Mouse (Mus musculus): Measurements from ENCODE around the gene Mybphl. TPM values are rescaled to one million over a fixed set of nuclear protein-coding genes. Genes with fewer than 3 reads are reported as not detected.
A peak's percentile ranks its signal among the peaks of the same experiment; 100 is the strongest.

Mybphl gene
- polyA plus RNA-seq, 1 experiment from 2014 or later: not detected

DNA sequence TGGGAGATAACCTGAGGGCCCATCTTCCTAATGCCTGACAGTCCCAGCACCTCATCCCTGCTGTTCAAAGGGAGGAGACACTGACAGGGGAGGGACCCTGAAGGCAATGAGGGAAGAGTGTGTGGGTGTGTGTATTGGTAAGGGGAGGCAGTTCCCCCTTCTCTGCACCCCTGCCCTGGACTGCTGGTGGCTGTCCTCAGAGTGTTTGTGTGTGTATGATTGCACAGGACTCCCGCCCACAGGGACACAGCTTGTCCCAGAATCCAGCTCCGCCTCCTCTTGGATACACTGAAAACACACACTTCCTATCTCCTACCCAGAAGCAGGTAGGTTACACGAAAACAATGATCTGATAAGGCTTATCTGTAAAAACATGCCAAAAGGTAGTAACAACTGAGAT lies 9.5 kb upstream of the Mybphl start:
- no peak overlapping the region for H3K27ac ChIP-seq
- H3K4me3 ChIP-seq (ENCODE audit: inconsistent target): no peak overlapping the region
- no peaks in the 10 kb centered on the region for H3K79me2 ChIP-seq (ENCODE audit: inconsistent target)
- H3K36me3 ChIP-seq (ENCODE audit: inconsistent target): no peaks in the 10 kb centered on the region
- 93% methylated on average over 3 of the region's 3 CpGs for WGBS (ENCODE audit: missing documents)

DNA sequence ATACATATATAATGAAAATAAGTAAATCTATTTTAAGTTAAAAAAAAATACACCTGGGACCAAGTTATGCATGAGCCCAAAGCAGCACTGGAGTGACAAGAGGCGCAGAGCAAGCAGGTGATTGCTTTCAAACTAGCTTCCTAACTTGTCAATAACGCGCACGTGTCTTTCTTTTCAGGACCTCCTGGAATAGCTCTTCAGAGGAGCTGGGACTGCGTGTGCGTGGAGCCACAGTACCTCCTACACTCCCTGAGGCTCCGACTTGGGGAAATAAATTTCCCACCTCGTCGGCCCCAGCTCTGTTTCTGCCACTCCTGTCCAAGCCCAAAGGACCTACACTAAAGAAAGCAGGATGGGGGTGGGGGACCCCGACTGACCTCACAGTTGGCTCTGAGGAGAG lies 7.7 kb upstream of the Mybphl start:
- H3K79me2 ChIP-seq (ENCODE audit: inconsistent target): no peaks in the 10 kb centered on the region
- 96% methylated on average over 10 of the region's 10 CpGs for WGBS (ENCODE audit: missing documents)
- no peak overlapping the region for H3K4me3 ChIP-seq (ENCODE audit: inconsistent target)
- H3K36me3 ChIP-seq (ENCODE audit: inconsistent target): no peaks in the 10 kb centered on the region
- H3K27ac ChIP-seq: no peak overlapping the region

DNA sequence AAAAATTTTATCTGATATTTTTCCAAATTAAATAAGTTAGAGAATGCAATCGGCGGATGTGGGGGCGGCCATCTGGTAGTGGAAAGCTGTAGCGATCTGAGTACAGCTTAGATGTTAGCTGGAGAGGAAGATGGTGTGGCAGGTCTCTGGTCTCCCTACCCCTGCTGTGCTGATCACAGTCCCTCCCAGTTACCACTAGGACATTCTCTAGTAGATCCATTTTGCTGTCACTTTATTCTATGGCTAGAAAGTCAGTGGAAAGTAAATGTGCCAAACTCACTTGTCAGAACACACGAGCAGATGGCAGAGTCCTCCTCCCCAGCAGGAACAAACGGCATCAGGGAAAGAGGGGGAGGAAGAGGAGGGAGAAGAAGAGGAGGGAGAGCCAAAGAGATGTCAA lies 6.3 kb upstream of the Mybphl start:
- H3K36me3 ChIP-seq (ENCODE audit: inconsistent target): no peaks in the 10 kb centered on the region

DNA sequence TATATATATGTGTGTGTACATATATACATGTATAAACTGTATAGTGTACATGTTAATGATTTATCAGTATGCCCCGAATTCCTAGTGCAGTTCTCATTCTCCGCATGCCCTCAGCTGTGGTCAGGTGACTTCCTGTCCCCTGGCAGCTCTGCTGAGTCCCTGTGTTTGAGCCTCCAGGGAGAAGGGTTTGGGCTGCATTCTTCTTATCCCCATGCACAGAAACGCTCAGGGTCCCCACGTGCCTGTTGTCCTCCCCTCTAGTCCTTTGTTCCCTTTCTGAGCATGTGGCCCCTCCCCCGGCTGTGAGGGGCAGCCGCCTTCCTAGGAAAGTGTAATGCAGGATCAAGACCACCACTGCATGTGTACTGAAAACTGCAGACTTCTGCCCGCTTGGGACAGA lies 3.8 kb upstream of the Mybphl start:
- WGBS (ENCODE audit: missing documents): 30% methylated on average over 7 of the region's 7 CpGs
- Histone ChIP-seq H3K36me3 (ENCODE audit: inconsistent target) (no peaks in the 10 kb centered on the region), H3K27ac (no peak overlapping the region), H3K4me3 (ENCODE audit: inconsistent target) (no peak overlapping the region), H3K79me2 (ENCODE audit: inconsistent target) (no peaks in the 10 kb centered on the region)

More for the DNA sequence above, 6.3 kb upstream of the Mybphl start:
- no peak overlapping the region for H3K4me3 ChIP-seq (ENCODE audit: inconsistent target)
- 92% methylated on average over 6 of the region's 6 CpGs for WGBS (ENCODE audit: missing documents)
- H3K27ac ChIP-seq: no peak overlapping the region
- no peaks in the 10 kb centered on the region for H3K79me2 ChIP-seq (ENCODE audit: inconsistent target)

DNA sequence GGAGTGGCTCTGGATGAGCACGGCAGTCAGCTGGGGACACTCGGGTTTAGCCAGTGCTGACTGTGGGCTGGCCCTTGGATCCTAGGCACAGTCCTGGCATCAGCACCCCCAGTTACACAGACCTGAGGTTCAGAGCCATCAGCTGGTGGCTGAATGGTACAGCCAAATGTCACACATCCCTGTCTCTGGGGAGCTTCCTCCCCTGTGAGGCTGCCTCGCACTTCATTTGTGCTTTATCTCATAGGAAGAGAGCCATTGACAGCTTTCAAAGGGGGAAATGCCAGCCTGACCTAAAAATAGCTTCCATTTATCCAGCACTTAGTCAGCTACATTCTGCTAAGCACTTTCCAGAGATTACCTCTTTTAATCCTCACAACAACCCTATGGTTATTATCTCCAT lies 1.1 kb upstream of the Mybphl start:
- Histone ChIP-seq H3K4me3 (ENCODE audit: inconsistent target) (no peak overlapping the region), H3K36me3 (ENCODE audit: inconsistent target) (no peaks in the 10 kb centered on the region), H3K27ac (no peak overlapping the region), H3K79me2 (ENCODE audit: inconsistent target) (no peaks in the 10 kb centered on the region)
- 60% methylated on average over 3 of the region's 3 CpGs for WGBS (ENCODE audit: missing documents)

DNA sequence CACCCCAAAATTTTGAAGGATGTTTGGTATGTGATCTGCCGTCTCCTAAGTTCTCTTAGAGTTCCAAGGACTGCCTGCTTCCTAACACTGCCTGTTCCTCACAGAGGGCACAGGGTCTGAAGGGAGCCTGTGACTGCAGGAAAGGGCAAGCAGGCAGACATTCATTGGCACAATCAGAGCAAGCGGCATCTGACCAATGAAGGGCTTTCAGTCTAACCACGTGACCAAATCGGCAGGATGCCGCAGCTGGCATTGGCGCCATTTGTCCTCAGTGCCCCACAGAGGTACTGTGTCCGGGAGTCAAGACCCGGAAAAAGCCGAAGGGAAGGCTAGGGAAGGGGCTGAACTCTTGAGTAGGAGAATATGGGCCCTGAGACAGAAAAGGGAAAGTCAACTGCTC lies 2.5 kb downstream of the Mybphl start:
- WGBS (ENCODE audit: missing documents): 67% methylated on average over 9 of the region's 9 CpGs

DNA sequence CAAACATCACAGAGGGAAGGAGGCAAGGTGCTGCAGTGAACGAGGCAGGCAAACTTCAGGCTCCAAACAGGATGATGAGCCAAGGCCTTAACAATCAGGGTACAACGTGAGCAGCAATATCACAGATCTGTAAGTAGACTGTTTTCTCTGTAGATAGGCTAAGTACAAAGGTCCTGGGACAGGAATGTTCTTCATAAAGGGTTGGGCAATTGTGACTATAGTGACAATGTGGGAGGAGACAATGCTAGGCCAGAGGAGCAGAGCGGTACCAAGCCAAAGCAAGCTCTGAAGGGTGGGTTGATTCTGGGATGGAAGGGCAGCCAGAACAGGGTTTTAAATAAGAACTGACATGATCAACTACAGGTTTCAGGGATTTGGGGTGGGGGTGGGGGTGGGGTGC lies 3.1 kb downstream of the Mybphl start:
- H3K4me3 ChIP-seq (ENCODE audit: inconsistent target): no peak overlapping the region
- H3K79me2 ChIP-seq (ENCODE audit: inconsistent target): no peaks in the 10 kb centered on the region
- 92% methylated on average over 3 of the region's 3 CpGs for WGBS (ENCODE audit: missing documents)
- H3K27ac ChIP-seq: no peak overlapping the region
- H3K36me3 ChIP-seq (ENCODE audit: inconsistent target): no peaks in the 10 kb centered on the region

More for the DNA sequence above, 2.5 kb downstream of the Mybphl start:
- no peaks in the 10 kb centered on the region for H3K36me3 ChIP-seq (ENCODE audit: inconsistent target)
- no peaks in the 10 kb centered on the region for H3K79me2 ChIP-seq (ENCODE audit: inconsistent target)
- H3K4me3 ChIP-seq (ENCODE audit: inconsistent target): no peak overlapping the region
- no peak overlapping the region for H3K27ac ChIP-seq

DNA sequence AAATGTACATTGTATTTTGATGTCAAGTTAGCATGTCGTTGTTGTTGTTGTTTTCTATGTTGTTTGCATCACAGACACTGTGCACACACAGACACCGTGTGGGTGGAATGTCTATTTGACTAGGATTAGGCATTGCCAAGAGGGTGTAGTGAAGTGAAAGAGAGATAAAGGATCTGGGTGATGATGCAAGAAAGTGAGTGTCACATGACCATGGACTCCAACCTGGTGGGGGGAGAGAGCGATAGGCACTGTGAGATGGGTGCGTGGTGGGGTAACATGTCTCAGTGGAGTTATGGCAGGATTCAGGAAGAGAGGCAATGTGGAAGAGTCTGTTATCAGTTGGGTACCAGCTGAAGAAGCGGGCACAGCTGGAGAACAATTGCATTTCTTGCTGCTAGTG lies 4.0 kb downstream of the Mybphl start:
- Histone ChIP-seq H3K4me3 (ENCODE audit: inconsistent target) (no peak overlapping the region), H3K79me2 (ENCODE audit: inconsistent target) (no peaks in the 10 kb centered on the region), H3K27ac (no peak overlapping the region), H3K36me3 (ENCODE audit: inconsistent target) (no peaks in the 10 kb centered on the region)
- 71% methylated on average over 5 of the region's 5 CpGs for WGBS (ENCODE audit: missing documents)

DNA sequence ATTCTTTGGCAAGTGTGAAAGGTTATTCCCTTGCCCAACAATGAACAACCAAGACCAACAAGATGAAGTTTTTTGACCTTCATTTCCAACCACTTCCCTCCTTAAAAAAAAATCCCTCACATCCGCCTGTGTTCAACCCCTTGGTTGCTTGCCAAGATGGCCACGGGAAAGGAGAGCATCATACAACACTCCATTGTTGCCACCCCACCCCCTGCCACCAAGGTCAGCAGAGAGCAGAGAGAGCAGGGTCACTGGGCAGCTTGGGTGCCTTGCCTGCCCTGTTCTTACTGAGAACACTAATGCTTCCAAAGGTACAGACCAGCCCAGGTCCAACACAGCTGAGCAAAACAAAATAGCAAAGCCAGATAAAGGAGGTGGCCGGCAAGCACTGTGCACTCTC lies 7.6 kb downstream of the Mybphl start:
- Histone ChIP-seq H3K36me3 (ENCODE audit: inconsistent target) (no peaks in the 10 kb centered on the region), H3K4me3 (ENCODE audit: inconsistent target) (no peak overlapping the region), H3K27ac (no peak overlapping the region), H3K79me2 (ENCODE audit: inconsistent target) (no peaks in the 10 kb centered on the region)
- 33% methylated on average over 3 of the region's 3 CpGs for WGBS (ENCODE audit: missing documents)

DNA sequence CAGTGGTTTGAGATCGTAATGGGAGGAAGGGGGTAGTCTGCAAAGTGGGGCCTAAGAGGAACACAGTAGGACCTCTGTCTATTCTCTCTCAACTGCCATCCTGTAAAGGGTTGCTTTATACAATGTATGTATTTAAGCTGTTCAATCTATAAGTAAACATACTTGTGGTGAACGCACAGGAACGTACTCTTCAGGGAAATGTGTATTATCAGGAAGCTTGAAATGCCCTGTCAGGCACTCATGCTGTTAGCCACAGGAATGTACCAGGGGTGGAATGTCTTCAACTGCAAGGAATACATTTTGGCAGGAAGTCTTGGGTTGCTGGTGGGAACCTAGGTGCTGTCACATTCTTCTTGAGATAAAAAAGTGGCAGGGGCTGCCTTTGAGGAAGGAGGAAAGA lies 8.0 kb downstream of the Mybphl start:
- H3K36me3 ChIP-seq (ENCODE audit: inconsistent target): no peaks in the 10 kb centered on the region
- WGBS (ENCODE audit: missing documents): 67% methylated on average over 3 of the region's 3 CpGs

DNA sequence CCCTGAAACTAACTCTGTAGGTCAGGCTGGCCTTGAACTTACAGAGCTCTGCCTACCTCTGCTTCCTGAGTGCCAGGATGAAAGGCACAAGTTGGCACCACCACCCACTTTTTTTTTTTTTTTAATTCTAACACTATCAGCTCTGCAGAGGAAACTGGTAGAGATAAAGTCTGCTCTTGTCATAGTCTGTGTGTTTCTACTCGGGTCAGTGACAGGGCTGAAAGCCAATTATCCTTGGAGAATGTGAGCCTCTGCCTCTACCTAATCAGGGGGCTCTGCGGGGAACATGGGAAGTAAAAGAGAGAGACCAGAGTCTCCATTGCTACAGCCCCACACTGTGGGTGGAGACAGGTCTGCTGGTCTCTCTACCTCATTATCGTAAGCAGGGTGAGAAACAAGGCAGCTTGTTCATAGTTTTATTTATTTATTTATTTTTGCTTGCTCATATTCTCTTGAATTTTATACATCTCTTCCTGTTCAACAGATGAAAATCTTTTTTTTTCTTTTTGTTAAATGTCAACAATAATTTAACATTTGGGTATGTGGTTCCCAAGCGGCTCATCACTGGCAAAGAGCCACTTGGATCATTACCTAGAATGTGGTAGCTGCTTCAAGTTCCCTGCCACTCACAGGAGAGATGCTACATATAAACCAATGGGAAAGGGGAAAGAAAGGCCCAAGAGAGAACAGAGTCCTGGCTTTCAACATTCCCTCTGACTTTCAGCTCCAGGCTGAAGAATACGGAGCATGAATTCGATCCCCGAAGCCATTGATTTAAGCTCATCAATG lies 14.4 kb downstream of the Mybphl start:
- no peaks in the 10 kb centered on the region for H3K36me3 ChIP-seq (ENCODE audit: inconsistent target)

More for the DNA sequence above, 8.0 kb downstream of the Mybphl start:
- no peak overlapping the region for H3K4me3 ChIP-seq (ENCODE audit: inconsistent target)
- H3K27ac ChIP-seq: no peak overlapping the region
- H3K79me2 ChIP-seq (ENCODE audit: inconsistent target): no peaks in the 10 kb centered on the region

DNA sequence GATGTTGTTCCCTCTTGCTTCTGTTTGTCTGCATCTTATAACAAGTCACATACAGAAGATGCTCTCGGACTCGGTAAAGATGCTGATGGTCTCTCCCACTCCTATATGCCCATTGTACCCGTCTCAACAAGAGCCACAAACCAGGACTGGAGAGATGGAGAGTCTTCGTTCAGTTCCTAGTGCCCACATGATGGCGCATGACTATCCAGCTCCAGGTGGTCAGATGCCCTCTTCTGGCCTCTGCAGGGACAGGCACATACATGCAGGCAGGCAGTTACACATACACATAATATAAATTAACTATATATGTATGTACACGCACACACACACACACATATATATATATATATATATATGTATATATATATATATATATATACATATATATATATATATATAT lies 16.0 kb downstream of the Mybphl start:
- Histone ChIP-seq H3K27ac (no peak overlapping the region), H3K4me3 (ENCODE audit: inconsistent target) (no peak overlapping the region), H3K79me2 (ENCODE audit: inconsistent target) (no peaks in the 10 kb centered on the region), H3K36me3 (ENCODE audit: inconsistent target) (no peaks in the 10 kb centered on the region)
- 88% methylated on average over 5 of the region's 6 CpGs for WGBS (ENCODE audit: missing documents)

More for the DNA sequence above, 14.4 kb downstream of the Mybphl start:
- Histone ChIP-seq H3K27ac (no peak overlapping the region), H3K4me3 (ENCODE audit: inconsistent target) (no peak overlapping the region), H3K79me2 (ENCODE audit: inconsistent target) (no peaks in the 10 kb centered on the region)
- 95% methylated on average over 7 of the region's 7 CpGs for WGBS (ENCODE audit: missing documents)

DNA sequence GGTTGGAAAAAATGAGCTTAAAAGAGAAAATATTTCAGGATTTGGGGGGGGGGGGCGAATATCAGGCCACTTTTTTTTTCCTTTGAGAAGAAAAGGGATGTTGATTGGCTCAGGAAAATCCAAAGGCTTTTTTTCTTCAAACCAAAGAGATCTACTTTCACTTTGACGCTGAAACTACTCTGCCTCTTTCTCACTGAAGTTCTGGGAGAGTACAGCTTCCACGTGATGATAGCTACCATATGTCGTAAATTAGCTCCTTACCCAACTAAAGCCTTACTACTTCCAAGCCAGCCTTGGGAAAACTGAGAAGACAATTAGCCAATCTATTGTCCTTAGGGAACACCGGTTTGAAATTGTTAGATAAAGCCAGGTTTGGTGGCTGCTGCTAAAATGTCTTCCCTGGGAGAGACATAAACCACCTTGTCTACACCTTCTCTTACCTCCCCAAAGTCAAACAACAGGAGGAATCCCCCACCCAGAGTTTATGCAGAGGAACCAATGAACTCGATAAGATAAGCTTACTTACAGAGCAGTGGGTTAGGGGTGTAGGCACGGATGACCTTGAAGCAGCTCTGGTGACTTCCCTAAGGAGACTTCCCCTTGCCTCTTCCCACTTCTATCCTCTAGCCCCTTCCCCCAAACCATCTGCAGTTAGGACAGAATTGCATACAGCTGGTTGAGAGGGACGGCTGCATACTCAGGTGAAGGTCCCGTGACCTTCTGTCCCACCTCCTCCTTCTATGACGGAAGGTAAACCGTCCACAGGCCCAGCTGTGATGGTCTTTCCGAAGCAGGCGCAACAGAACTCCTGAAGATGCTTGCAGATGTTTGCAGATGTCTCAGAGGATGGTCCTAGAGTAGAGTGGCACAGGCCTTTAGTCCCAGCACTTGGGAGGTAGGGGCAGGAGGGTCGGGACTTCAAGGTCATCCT lies 17.5 kb downstream of the Mybphl start:
- peak overlapping the region; percentile 20; the same call in 1 of the 2 replicates for H3K4me3 ChIP-seq (ENCODE audit: inconsistent target)
- H3K79me2 ChIP-seq (ENCODE audit: inconsistent target): no peaks in the 10 kb centered on the region
- H3K36me3 ChIP-seq (ENCODE audit: inconsistent target): no peaks in the 10 kb centered on the region
- 52% methylated on average over 14 of the region's 14 CpGs for WGBS (ENCODE audit: missing documents)
- peak overlapping the region; percentile 40 for H3K27ac ChIP-seq

DNA sequence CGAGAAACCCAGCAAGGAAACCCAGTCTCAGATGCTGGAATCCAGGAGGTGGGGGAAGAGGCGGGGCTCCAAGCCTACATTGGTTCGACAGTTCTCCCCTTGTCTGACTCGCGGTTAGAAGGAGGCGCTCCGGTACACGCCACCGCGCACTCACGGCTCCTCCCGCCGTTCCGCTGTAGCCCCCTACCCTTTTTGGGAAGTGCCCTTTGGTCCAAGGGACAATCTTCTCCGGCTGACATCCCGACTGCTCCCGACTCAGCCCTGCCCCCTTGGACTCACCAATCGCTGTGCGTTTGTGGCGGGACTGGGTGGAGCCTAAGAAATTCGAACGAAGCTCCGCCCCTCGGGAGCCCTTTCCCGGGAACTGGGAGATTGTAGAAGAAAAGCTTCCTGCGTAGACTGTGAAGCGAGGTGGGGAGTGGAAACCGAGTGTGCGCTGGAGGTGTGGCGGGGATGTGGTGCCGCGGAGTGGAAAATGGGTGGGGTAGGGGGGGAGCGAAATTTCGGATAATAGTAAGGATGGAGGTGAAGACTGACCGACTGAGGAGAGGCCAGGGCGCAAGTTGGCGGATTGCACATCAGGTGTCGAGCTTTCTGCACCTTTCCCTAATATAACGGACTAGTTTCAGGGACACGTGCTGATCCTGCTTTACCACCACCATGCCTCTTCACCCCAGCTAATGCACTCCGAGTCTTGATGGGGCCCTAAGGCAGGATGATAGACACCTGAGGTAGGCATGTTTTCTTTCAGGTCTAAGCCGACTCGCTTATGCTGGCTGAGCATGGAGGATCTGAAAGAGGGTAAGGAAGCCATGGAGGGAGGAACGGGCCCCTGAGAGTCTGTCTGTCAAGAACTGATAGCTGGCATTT lies 19.0 kb downstream of the Mybphl start, which contains the start of gene Psrc1:
Psrc1 (plus strand) TSS at position 355 of the 870 bp plus-strand sequence.
- no peaks in the 10 kb centered on the region for H3K36me3 ChIP-seq (ENCODE audit: inconsistent target)
- WGBS (ENCODE audit: missing documents): 6% methylated on average over 38 of the region's 44 CpGs
- peak within 1 kb of the TSS; percentile 71 for H3K4me3 ChIP-seq (ENCODE audit: inconsistent target)
- H3K79me2 ChIP-seq (ENCODE audit: inconsistent target): no peaks in the 10 kb centered on the region
- no peak within 1 kb of the TSS for H3K27ac ChIP-seq
